Mouse (Mus musculus) ES-CJ7 (cell line): ENCODE results near the gene Cyp2r1.
"Not testable (repeated sequence)": the region's sequence is repeated elsewhere in the genome, so short reads cannot be mapped to it uniquely, and the experiment has no call there.

Source experiments
- DNase-seq: peaks from one replicate; pipeline ENCODE4 v3.0.0; 2011; ENCODE audit warnings: low read depth, low spot score

Cyp2r1 gene

GRCm38 (mm10) chr7:114562531-114563241 lies at the start of gene Cyp2r1:
Cyp2r1 (minus strand) TSS chr7:114562972.
- peak; percentile 84 for DNase-seq

GRCm38 (mm10) chr7:114594391-114594790 lies 31.6 kb upstream of the Cyp2r1 start:
- DNase-seq, result not testable (repeated sequence)

- no peak for DNase-seq
These were observed 19.7 kb upstream of the Cyp2r1 start for GRCm38 (mm10) chr7:114582441-114582840.

GRCm38 (mm10) chr7:114581200-114581599 lies 18.4 kb upstream of the Cyp2r1 start:
- DNase-seq, result no peak

GRCm38 (mm10) chr7:114580426-114580825 lies 17.7 kb upstream of the Cyp2r1 start:
- DNase-seq, result peak; percentile 62

GRCm38 (mm10) chr7:114577665-114578064 lies 14.9 kb upstream of the Cyp2r1 start:
- DNase-seq, result no peak

- no peak for DNase-seq
These were observed 14.2 kb upstream of the Cyp2r1 start for GRCm38 (mm10) chr7:114576931-114577330.

- peak; percentile 55 for DNase-seq
These were observed 11.1 kb upstream of the Cyp2r1 start for GRCm38 (mm10) chr7:114573866-114574265.

- DNase-seq, result no peak
These were observed 26.6 kb downstream of the Cyp2r1 start for GRCm38 (mm10) chr7:114536179-114536578.

GRCm38 (mm10) chr7:114526245-114526644 lies 36.5 kb downstream of the Cyp2r1 start:
- no peak for DNase-seq

- peak; percentile 3 for DNase-seq
These were observed 42.6 kb downstream of the Cyp2r1 start for GRCm38 (mm10) chr7:114520122-114520521.

GRCm38 (mm10) chr7:114508879-114509278 lies 53.9 kb downstream of the Cyp2r1 start:
- DNase-seq, result no peak
